Mouse (Mus musculus) neural tube, embryonic 11.5 days (tissue): ENCODE measurements around the gene Mars. TPM values are rescaled to one million over a fixed set of nuclear protein-coding genes. Genes with fewer than 3 reads are reported as not detected.

Experiments used
- ATAC-seq: fragments of 200-750 bp; cut with Nextera tagmentation; 2 replicates; pipeline ENCODE4 v1.8.0; 2017; ENCODE audit warnings: moderate number of reproducible peaks, mild to moderate bottlenecking, moderate TSS enrichment, moderate library complexity; ENCODE audit not compliant: insufficient read depth, low FRiP score, low TSS enrichment
- DNase-seq: peaks from one replicate; pipeline ENCODE4 v3.0.0-alpha.2; 2015; ENCODE audit warnings: low spot score
- H3K27ac ChIP-seq: fragments of 300-500 bp; sonication (generic); 2 replicates; pipeline ENCODE4 v1.5.1; 2014; ENCODE audit warnings: low read depth, mild to moderate bottlenecking, low read length
- H3K27me3 ChIP-seq: fragments of 300-500 bp; sonication (generic); 2 replicates; pipeline ENCODE4 v1.6.1; 2014; ENCODE audit warnings: mild to moderate bottlenecking, low read length, mixed read lengths; ENCODE audit not compliant: control insufficient read depth, insufficient read depth
- H3K36me3 ChIP-seq: fragments of 300-500 bp; sonication (generic); 2 replicates; pipeline ENCODE4 v1.6.1; 2014; ENCODE audit warnings: mild to moderate bottlenecking, low read length, moderate library complexity, mixed read lengths; ENCODE audit not compliant: control insufficient read depth, insufficient read depth
- H3K4me1 ChIP-seq: fragments of 300-500 bp; sonication (generic); 2 replicates; pipeline ENCODE4 v1.6.1; 2014; ENCODE audit warnings: low read length, mixed read lengths; ENCODE audit not compliant: control insufficient read depth, insufficient read depth
- H3K4me2 ChIP-seq: fragments of 300-500 bp; sonication (generic); 2 replicates; pipeline ENCODE4 v1.6.1; 2014; ENCODE audit warnings: low read depth, mild to moderate bottlenecking, moderate library complexity
- H3K4me3 ChIP-seq: fragments of 300-500 bp; sonication (generic); 2 replicates; pipeline ENCODE4 v1.5.1; 2014; ENCODE audit warnings: low read depth, low read length
- H3K9ac ChIP-seq: fragments of 300-500 bp; sonication (generic); 2 replicates; pipeline ENCODE4 v1.6.1; 2014; ENCODE audit warnings: mild to moderate bottlenecking, low read length
- H3K9me3 ChIP-seq: fragments of 300-500 bp; sonication (generic); 2 replicates; pipeline ENCODE4 v1.6.1; 2016; ENCODE audit warnings: low read length; ENCODE audit not compliant: control insufficient read depth
- WGBS: fragments of 180-500 bp; shearing (Covaris S2); extraction: QIAGEN DNeasy Blood & Tissue Kit; methylation state at CpG from one replicate; pipeline ENCODE4 v1.1.7; 2014; 5-methylcytosine and 5-hydroxymethylcytosine counted together
- polyA plus RNA-seq: library from polyadenylated mRNA; unstranded; fragments of >200 nt; fragmentation: Nextera tagmentation; extraction: Ambion mirVana; gene quantifications from 2 replicates; pipeline ENCODE4 v1.2.1, GENCODE M21; 2014

Mars gene
- polyA plus RNA-seq, 1 experiment from 2014 or later = 164 TPM

GRCm38 (mm10) chr10:127287271-127287935 lies 24.2 kb downstream of the Mars start:
- DNase-seq = no peak
- Histone ChIP-seq H3K9me3 (no peaks in the 10 kb centered on the region), H3K36me3 (peaks cover 25% of the 10 kb centered on the region), H3K27ac (peak overlapping the region; percentile 90; the same call in 1 of the 2 replicates), H3K9ac (peak overlapping the region; percentile 85), H3K27me3 (no peaks in the 10 kb centered on the region), H3K4me2 (peak overlapping the region; percentile 91), H3K4me3 (peak overlapping the region; percentile 80), H3K4me1 (peaks cover 34% of the 10 kb centered on the region)
- no peak for ATAC-seq
- whole genome bisulfite sequencing = 71% methylated on average over 15 of the region's 15 CpGs

- Histone ChIP-seq H3K27me3 (no peaks in the 10 kb centered on the region), H3K4me1 (peaks cover 28% of the 10 kb centered on the region), H3K9me3 (no peaks in the 10 kb centered on the region), H3K4me2 (peak overlapping the region; percentile 91), H3K4me3 (peak overlapping the region; percentile 80; the same call in 1 of the 2 replicates), H3K9ac (peak overlapping the region; percentile 85; the same call in 1 of the 2 replicates), H3K36me3 (peaks cover 29% of the 10 kb centered on the region), H3K27ac (0 out of 2 replicates have a peak overlapping the region, but pooled peaks have one; percentile 35)
- ATAC-seq (no peak), DNase-seq (peak; percentile 40)
- WGBS = 59% methylated on average over 7 of the region's 7 CpGs
Observed at GRCm38 (mm10) chr10:127286730-127287129, 24.9 kb downstream of the Mars start.

GRCm38 (mm10) chr10:127286194-127286593 lies 25.4 kb downstream of the Mars start:
- Histone ChIP-seq H3K27me3 (no peaks in the 10 kb centered on the region), H3K9ac (no peak overlapping the region; the same call in 1 of the 2 replicates), H3K4me2 (peak overlapping the region; percentile 91; the same call in 1 of the 2 replicates), H3K27ac (peak overlapping the region; percentile 35; the same call in 1 of the 2 replicates), H3K36me3 (peaks cover 35% of the 10 kb centered on the region), H3K4me3 (no peak overlapping the region), H3K4me1 (peaks cover 24% of the 10 kb centered on the region), H3K9me3 (no peaks in the 10 kb centered on the region)
- ATAC-seq = no peak
- no peak for DNase-seq
- 78% methylated on average over 7 of the region's 7 CpGs for WGBS

- peaks cover 24% of the 10 kb centered on the region for H3K4me1 ChIP-seq
- H3K4me2 ChIP-seq = no peak overlapping the region
- WGBS = 74% methylated on average over 12 of the region's 13 CpGs
- H3K27ac ChIP-seq = no peak overlapping the region
- peaks cover 37% of the 10 kb centered on the region for H3K36me3 ChIP-seq
- DNase-seq (no peak), ATAC-seq (no peak)
- H3K9ac ChIP-seq = no peak overlapping the region
- no peaks in the 10 kb centered on the region for H3K27me3 ChIP-seq
- no peak overlapping the region for H3K4me3 ChIP-seq
- H3K9me3 ChIP-seq = no peaks in the 10 kb centered on the region
Observed at GRCm38 (mm10) chr10:127285644-127286043, 25.9 kb downstream of the Mars start.

GRCm38 (mm10) chr10:127284724-127285500 lies 26.7 kb downstream of the Mars start:
- Histone ChIP-seq H3K4me3 (no peak overlapping the region), H3K27me3 (no peaks in the 10 kb centered on the region), H3K9me3 (no peaks in the 10 kb centered on the region), H3K9ac (no peak overlapping the region), H3K4me2 (no peak overlapping the region), H3K27ac (no peak overlapping the region; the same call in 1 of the 2 replicates), H3K4me1 (peaks cover 23% of the 10 kb centered on the region), H3K36me3 (peaks cover 37% of the 10 kb centered on the region)
- DNase-seq (no peak), ATAC-seq (no peak)
- WGBS = 85% methylated on average over 10 of the region's 11 CpGs

DNA sequence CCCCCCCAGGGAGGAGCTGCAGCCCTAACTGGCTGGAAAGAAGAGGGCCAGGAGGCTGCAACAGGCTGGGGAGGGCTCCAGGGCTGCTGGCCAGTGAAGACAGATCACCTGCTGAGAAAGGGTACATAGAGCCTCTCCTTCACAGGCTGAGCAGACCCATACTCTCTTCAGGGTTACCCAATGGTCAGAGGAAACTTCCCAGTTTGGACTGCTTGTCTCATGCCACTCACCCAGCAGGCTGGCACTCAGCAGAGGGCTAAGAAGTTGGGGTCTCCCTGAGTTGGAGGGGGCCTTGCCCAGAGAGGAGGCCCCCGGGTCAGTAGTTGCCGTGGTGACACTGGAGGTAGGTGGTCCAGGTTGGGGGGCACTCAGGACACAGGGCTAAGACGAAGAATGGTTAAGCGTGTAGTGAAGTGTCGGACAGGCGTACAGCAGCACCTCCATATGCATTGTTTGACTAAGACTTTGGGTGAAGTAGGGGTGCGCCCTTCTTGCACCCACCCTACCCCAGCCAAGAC lies 27.4 kb downstream of the Mars start:
- ATAC-seq (no peak), DNase-seq (no peak)
- Histone ChIP-seq H3K4me3 (no peak overlapping the region), H3K4me1 (peaks cover 19% of the 10 kb centered on the region), H3K27me3 (no peaks in the 10 kb centered on the region), H3K9me3 (no peaks in the 10 kb centered on the region), H3K27ac (no peak overlapping the region), H3K4me2 (no peak overlapping the region), H3K9ac (no peak overlapping the region), H3K36me3 (peaks cover 40% of the 10 kb centered on the region)
- WGBS = 93% methylated on average over 7 of the region's 7 CpGs

GRCm38 (mm10) chr10:127282620-127283215 lies 28.9 kb downstream of the Mars start:
- H3K4me2 ChIP-seq = no peak overlapping the region
- DNase-seq (no peak), ATAC-seq (no peak)
- H3K9me3 ChIP-seq = no peaks in the 10 kb centered on the region
- H3K27ac ChIP-seq = no peak overlapping the region
- WGBS = 86% methylated on average over 13 of the region's 13 CpGs
- H3K9ac ChIP-seq = no peak overlapping the region
- no peak overlapping the region for H3K4me3 ChIP-seq
- H3K36me3 ChIP-seq = peaks cover 49% of the 10 kb centered on the region
- no peaks in the 10 kb centered on the region for H3K27me3 ChIP-seq
- peaks cover 16% of the 10 kb centered on the region for H3K4me1 ChIP-seq

DNA sequence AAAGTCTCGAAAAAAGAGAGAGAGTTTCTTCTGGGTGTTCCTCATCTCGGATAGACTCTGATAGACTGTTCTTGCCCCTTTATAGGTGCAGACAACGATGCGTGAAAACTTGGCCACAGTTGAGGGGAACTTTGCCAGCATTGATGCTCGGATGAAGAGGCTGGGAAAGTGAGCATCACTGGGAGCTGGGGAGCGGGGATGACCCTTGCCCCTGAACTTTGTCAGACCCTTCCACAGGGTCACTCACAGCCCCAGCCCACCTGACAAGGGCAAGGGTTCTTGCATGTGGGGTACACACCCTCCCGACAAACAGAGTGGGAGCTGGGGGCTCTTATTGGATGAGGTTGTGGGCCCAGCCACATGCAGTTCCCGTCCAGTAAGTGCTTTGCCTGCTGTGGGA lies 30.3 kb downstream of the Mars start:
- Histone ChIP-seq H3K36me3 (peaks cover 50% of the 10 kb centered on the region), H3K4me3 (no peak overlapping the region), H3K4me2 (no peak overlapping the region), H3K27me3 (no peaks in the 10 kb centered on the region), H3K4me1 (peaks cover 2% of the 10 kb centered on the region), H3K9ac (no peak overlapping the region), H3K27ac (no peak overlapping the region), H3K9me3 (no peaks in the 10 kb centered on the region)
- DNase-seq = no peak
- ATAC-seq = no peak
- WGBS = 91% methylated on average over 8 of the region's 8 CpGs
